15 mouse cellular contexts compared by ENCODE assay signal in the genomic region with DNA sequence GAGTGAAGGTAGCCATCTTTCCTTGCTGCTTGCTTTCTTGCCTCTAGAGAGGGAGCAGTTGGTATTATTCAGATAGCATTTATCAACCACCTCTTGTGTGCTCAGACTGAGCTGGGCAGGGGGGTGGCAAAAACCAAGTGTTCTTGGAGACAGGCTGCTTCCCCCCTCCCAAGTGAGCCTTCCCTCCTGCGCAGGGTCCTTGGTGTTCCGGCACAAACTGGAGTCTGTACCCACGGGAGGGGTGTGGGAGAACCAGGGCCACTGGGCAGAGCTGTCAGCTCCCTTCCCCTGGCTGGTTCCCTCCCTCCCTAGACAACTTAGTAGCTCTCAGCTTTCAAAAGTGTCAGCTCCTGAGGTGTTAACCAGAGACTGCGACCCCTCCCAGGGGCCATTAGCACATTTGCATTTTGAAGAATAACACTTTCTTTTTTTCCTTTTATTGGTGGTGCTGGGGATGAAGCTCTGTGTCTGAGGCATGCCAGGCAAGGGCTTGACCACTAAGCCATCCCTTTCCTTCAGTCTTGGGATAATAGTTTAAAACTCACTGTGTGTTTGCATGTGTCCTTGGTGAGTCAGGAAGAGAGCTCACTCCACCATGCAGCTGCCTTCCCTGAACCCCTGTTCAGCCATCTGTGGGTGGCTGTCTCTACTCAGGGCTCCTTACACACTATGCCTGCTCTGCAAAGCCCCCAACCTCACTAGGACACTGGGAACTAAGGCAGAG.
DNase-seq lines count a peak whose midpoint lies in the region; ATAC-seq and TF ChIP-seq lines count a peak whose summit lies in the region.
"Had no signal": no experiment of that assay in that cellular context is flagged by ENCODE, and none has a peak within 500 bp of the region (broad histone marks: within the 10 kb centered on the region; RNA-seq: fewer than 3 reads in every experiment).

No protein-coding gene starts in this region.

- no peak overlapping the region for H3K4me3 ChIP-seq in hindbrain, embryonic 10.5 days
- no peak overlapping the region for H3K4me3 ChIP-seq in hindbrain, embryonic 14.5 days (replicated peaks; ENCODE audit: low read length)
- no peak overlapping the region for H3K4me3 ChIP-seq in lung, embryonic 16.5 days (ENCODE audit: low read length)
- no peak overlapping the region for H3K4me3 ChIP-seq in lung, adult 2 months (replicated peaks; ENCODE audit: extremely low read depth, low read depth, low read length)
- H3K4me3 ChIP-seq in limb, embryonic 10.5 days = no peak overlapping the region
- H3K4me3 ChIP-seq in stomach, embryonic 15.5 days (replicated peaks) = no peak overlapping the region
- H3K4me3 ChIP-seq: limb, embryonic 12.5 days had no signal

- 36% methylated on average over 4 of the region's 4 CpGs for WGBS in hindbrain, embryonic 10.5 days
- 33% methylated on average over 4 of the region's 4 CpGs for WGBS in hindbrain, embryonic 14.5 days
- 41% methylated on average over 4 of the region's 4 CpGs for WGBS in lung, embryonic 16.5 days
- 80% methylated on average over 4 of the region's 4 CpGs for WGBS in lung, adult 2 months
- 18% methylated on average over 4 of the region's 4 CpGs for WGBS in limb, embryonic 10.5 days
- WGBS in stomach, embryonic 15.5 days = 48% methylated on average over 4 of the region's 4 CpGs

- 0 out of 2 replicates have a peak, but pooled peaks cover 4% of the 10 kb centered on the region for H3K27me3 ChIP-seq in hindbrain, embryonic 10.5 days (ENCODE audit: insufficient read depth, poor library complexity, severe bottlenecking)
- no peaks in the 10 kb centered on the region for H3K27me3 ChIP-seq in hindbrain, embryonic 14.5 days (ENCODE audit: control insufficient read depth, insufficient read depth, low read length)
- no peaks in the 10 kb centered on the region for H3K27me3 ChIP-seq in lung, embryonic 16.5 days (ENCODE audit: control insufficient read depth, insufficient read depth, low read depth, low read length)
- H3K27me3 ChIP-seq in limb, embryonic 10.5 days (ENCODE audit: low read depth, poor library complexity, severe bottlenecking) = peaks cover 6% of the 10 kb centered on the region
- no peaks in the 10 kb centered on the region for H3K27me3 ChIP-seq in stomach, embryonic 15.5 days (replicated peaks)

- no peak for TF ChIP-seq POLR2A in lung, adult 2 months (IDR thresholded peaks at IDR 0.05; ENCODE audit: borderline replicate concordance, extremely low read depth, low read depth, low read length)

- H3K9ac ChIP-seq in hindbrain, embryonic 14.5 days = no peak overlapping the region
- no peak overlapping the region for H3K9ac ChIP-seq in lung, embryonic 16.5 days (ENCODE audit: low read length)
- H3K9ac ChIP-seq in stomach, embryonic 15.5 days = no peak overlapping the region

- DNase-seq in hindbrain, embryonic 10.5 days (ENCODE audit: low spot score) = no peak
- DNase-seq in hindbrain, embryonic 14.5 days (ENCODE audit: low spot score) = no peak
- DNase-seq in lung, adult 2 months = no peak
- DNase-seq in limb, embryonic 10.5 days (ENCODE audit: low spot score) = no peak
- no peak for DNase-seq in thymus, adult 18-20 months
- DNase-seq: cerebellum, adult 8-10 months; gastrocnemius, postnatal 25 days; heart, postnatal 10 days; kidney, adult 2 months; lung, adult 18-20 months; thymus, postnatal 25 days had no signal

- H3K27ac ChIP-seq in hindbrain, embryonic 10.5 days = peak overlapping the region; percentile 67
- H3K27ac ChIP-seq in hindbrain, embryonic 14.5 days = no peak overlapping the region
- 0 out of 2 replicates have a peak overlapping the region, but pooled peaks have one; percentile 12 for H3K27ac ChIP-seq in lung, embryonic 16.5 days (ENCODE audit: low read length)
- peak overlapping the region; percentile 70 for H3K27ac ChIP-seq in limb, embryonic 10.5 days
- H3K27ac ChIP-seq in stomach, embryonic 15.5 days = peak overlapping the region; percentile 21; the same call in 1 of the 2 replicates

- H3K36me3 ChIP-seq in hindbrain, embryonic 10.5 days = no peaks in the 10 kb centered on the region
- H3K36me3 ChIP-seq in hindbrain, embryonic 14.5 days (replicated peaks; ENCODE audit: control insufficient read depth, insufficient read depth) = no peaks in the 10 kb centered on the region
- no peaks in the 10 kb centered on the region for H3K36me3 ChIP-seq in lung, embryonic 16.5 days (ENCODE audit: control insufficient read depth, insufficient read depth, low read length)
- no peaks in the 10 kb centered on the region for H3K36me3 ChIP-seq in limb, embryonic 10.5 days
- H3K36me3 ChIP-seq in stomach, embryonic 15.5 days = no peaks in the 10 kb centered on the region
- H3K36me3 ChIP-seq: limb, embryonic 12.5 days had no signal

- H3K4me1 ChIP-seq in hindbrain, embryonic 10.5 days (replicated peaks) = peaks cover 58% of the 10 kb centered on the region
- peaks cover 34% of the 10 kb centered on the region for H3K4me1 ChIP-seq in hindbrain, embryonic 14.5 days (replicated peaks; ENCODE audit: control insufficient read depth, insufficient read depth, low read length)
- peaks cover 26% of the 10 kb centered on the region for H3K4me1 ChIP-seq in lung, embryonic 16.5 days (replicated peaks; ENCODE audit: control insufficient read depth, insufficient read depth, low read length)
- H3K4me1 ChIP-seq in lung, adult 2 months (ENCODE audit: control insufficient read depth, insufficient read depth, low read length) = peaks cover 6% of the 10 kb centered on the region
- peaks cover 46% of the 10 kb centered on the region for H3K4me1 ChIP-seq in limb, embryonic 10.5 days
- peaks cover 25% of the 10 kb centered on the region for H3K4me1 ChIP-seq in stomach, embryonic 15.5 days

- no peaks in the 10 kb centered on the region for H3K9me3 ChIP-seq in hindbrain, embryonic 10.5 days
- no peaks in the 10 kb centered on the region for H3K9me3 ChIP-seq in hindbrain, embryonic 14.5 days (ENCODE audit: control insufficient read depth, low read length)
- no peaks in the 10 kb centered on the region for H3K9me3 ChIP-seq in lung, embryonic 16.5 days (ENCODE audit: control insufficient read depth, low read length)
- H3K9me3 ChIP-seq in limb, embryonic 10.5 days (replicated peaks) = no peaks in the 10 kb centered on the region
- no peaks in the 10 kb centered on the region for H3K9me3 ChIP-seq in stomach, embryonic 15.5 days
- H3K9me3 ChIP-seq: limb, embryonic 12.5 days had no signal

- no peak for ATAC-seq in hindbrain, embryonic 14.5 days (ENCODE audit: low FRiP score)
- ATAC-seq in lung, embryonic 16.5 days (ENCODE audit: low read depth) = 0 out of 2 replicates have a peak, but pooled peaks have one; percentile 24
- no peak for ATAC-seq in stomach, embryonic 15.5 days (ENCODE audit: insufficient read depth, low FRiP score, low read depth)
- ATAC-seq: CD4-positive, CD25-positive, alpha-beta regulatory T cell, adult 4 months had no signal

- no peak overlapping the region for H3K4me2 ChIP-seq in hindbrain, embryonic 14.5 days (replicated peaks)
- no peak overlapping the region for H3K4me2 ChIP-seq in lung, embryonic 16.5 days (ENCODE audit: low read depth, low read length)
- H3K4me2 ChIP-seq in stomach, embryonic 15.5 days = no peak overlapping the region
- H3K4me2 ChIP-seq: limb, embryonic 12.5 days had no signal

- TF ChIP-seq CTCF in lung, adult 2 months (IDR thresholded peaks at IDR 0.05; ENCODE audit: insufficient read depth, low read length) = no peak
